Mouse (Mus musculus): Measurements from ENCODE around the gene Cpm.

DNA sequence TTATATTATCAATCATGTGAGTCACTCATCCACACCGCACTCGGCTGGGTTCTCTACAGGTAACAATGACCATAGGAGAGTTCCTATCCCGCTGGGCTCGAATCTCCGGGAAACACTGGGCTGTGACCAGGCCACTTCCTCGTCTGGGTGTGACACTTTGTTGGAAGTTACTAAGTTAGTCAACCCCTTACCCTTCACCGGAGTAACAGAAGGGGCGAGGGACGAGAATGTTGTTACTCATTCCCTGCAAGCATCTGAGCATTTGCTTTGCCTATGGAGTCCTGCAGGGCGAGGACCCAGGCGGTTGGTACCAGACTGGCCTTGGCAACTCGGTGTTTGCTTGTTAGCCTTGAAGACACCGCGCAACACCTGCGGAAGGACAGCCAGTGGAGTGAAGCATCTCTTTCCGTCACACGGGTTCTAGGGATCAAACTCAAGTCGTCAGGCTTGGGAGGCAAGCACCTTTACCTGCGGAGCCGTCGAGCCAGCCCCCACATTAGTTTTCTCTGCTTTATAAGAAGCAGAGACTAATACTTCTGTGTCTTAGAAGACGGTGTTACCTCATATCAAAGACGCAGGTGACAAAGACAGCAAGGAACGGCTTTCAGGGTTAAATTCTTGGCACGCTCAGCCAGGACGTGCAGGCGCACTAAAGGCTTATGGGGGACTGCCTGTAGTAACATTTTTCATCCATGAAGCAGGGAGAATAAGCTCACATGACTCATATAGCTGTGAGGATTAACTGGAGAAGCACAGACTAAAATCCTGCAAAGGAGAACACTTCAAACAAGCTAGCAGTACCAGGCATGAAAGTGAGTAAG is 10.0 kb upstream of the Cpm start:
- TF ChIP-seq CTCF (IDR thresholded peaks at IDR 0.05; ENCODE audit: low read depth), result no peak
- TF ChIP-seq EP300 (IDR thresholded peaks at IDR 0.05; ENCODE audit: low read depth), result no peak

All from liver, embryonic 14.5 days (tissue).